7 mouse cellular contexts compared by ENCODE assay signal in the genomic region with DNA sequence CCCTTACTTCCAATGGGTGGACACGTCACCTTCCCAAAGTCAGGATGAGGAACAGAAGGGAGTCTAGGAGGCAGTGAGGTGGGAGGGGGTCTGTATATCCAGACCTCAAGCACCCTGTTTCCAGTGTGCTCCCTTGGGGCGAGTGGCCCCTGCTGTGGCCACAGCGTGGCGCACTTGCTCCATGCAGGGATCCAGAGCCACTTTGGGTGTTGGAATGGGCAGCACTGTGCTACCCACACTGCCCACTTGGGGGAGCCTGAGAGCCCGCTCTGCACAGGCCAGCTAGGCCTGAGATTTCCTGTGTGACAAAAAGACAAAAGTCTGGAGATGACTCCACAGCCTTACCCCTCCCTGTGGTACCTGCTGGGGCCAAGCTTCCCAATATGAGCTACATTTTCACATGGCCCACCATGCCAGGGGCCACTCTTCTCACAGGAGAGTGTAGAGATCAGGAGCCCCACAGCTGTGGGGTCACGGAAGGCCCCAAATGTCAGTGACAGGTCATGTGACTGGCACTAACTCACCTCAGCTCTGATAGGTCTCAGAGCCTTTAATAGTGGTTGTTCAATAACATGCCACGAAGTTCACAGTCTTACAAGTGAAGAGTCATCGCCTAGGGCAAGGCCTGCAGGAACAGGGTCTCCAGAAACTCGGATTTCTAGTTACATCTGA. TPM values are rescaled to one million over a fixed set of nuclear protein-coding genes. Genes with fewer than 3 reads are reported as not detected.
DNase-seq lines count a peak whose midpoint lies in the region; ATAC-seq and TF ChIP-seq lines count a peak whose summit lies in the region.

No protein-coding gene starts in this region.

- no peaks in the 10 kb centered on the region for H3K4me1 ChIP-seq in embryonic facial prominence, embryonic 11.5 days (ENCODE audit: control insufficient read depth, insufficient read depth, low read length)
- no peaks in the 10 kb centered on the region for H3K4me1 ChIP-seq in kidney, adult 2 months (ENCODE audit: control insufficient read depth, insufficient read depth, low read length)
- no peaks in the 10 kb centered on the region for H3K4me1 ChIP-seq in limb, embryonic 11.5 days (ENCODE audit: control insufficient read depth, insufficient read depth, low read length)
- no peaks in the 10 kb centered on the region for H3K4me1 ChIP-seq in midbrain, embryonic 15.5 days

- H3K4me2 ChIP-seq in embryonic facial prominence, embryonic 11.5 days (ENCODE audit: low read depth, low read length) = no peak overlapping the region
- no peak overlapping the region for H3K4me2 ChIP-seq in limb, embryonic 11.5 days (ENCODE audit: low read depth, severe bottlenecking)
- H3K4me2 ChIP-seq in midbrain, embryonic 15.5 days = no peak overlapping the region

- ATAC-seq in embryonic facial prominence, embryonic 11.5 days (replicated peaks; ENCODE audit: insufficient number of reproducible peaks, low FRiP score, low TSS enrichment, low read depth) = peak; percentile 66
- peak; percentile 75; the same call in 1 of the 2 replicates for ATAC-seq in limb, embryonic 11.5 days (ENCODE audit: insufficient number of reproducible peaks, low FRiP score, low TSS enrichment, low read depth)
- ATAC-seq in midbrain, embryonic 15.5 days (replicated peaks) = peak; percentile 86

- no peak for TF ChIP-seq POLR2A in kidney, adult 2 months (IDR thresholded peaks at IDR 0.05; ENCODE audit: low read depth, low read length)

- H3K27me3 ChIP-seq in embryonic facial prominence, embryonic 11.5 days (ENCODE audit: control insufficient read depth, insufficient read depth, low read length) = no peaks in the 10 kb centered on the region; the same call in 1 of the 2 replicates
- H3K27me3 ChIP-seq in kidney, adult 2 months (replicated peaks; ENCODE audit: control insufficient read depth, insufficient read depth, low read length) = no peaks in the 10 kb centered on the region
- peaks cover 14% of the 10 kb centered on the region; the same call in 1 of the 2 replicates for H3K27me3 ChIP-seq in limb, embryonic 11.5 days (ENCODE audit: control insufficient read depth, insufficient read depth, low read length)
- peaks cover 10% of the 10 kb centered on the region for H3K27me3 ChIP-seq in midbrain, embryonic 15.5 days (replicated peaks)

- no peaks in the 10 kb centered on the region for H3K9me3 ChIP-seq in embryonic facial prominence, embryonic 11.5 days (replicated peaks; ENCODE audit: control insufficient read depth, low read length)
- no peaks in the 10 kb centered on the region for H3K9me3 ChIP-seq in limb, embryonic 11.5 days (ENCODE audit: control insufficient read depth, low read length)
- no peaks in the 10 kb centered on the region for H3K9me3 ChIP-seq in midbrain, embryonic 15.5 days

- 34% methylated on average over 9 of the region's 9 CpGs for WGBS in embryonic facial prominence, embryonic 11.5 days
- WGBS in kidney, adult 2 months = 35% methylated on average over 9 of the region's 9 CpGs
- WGBS in limb, embryonic 11.5 days = 35% methylated on average over 9 of the region's 9 CpGs
- 35% methylated on average over 9 of the region's 9 CpGs for WGBS in midbrain, embryonic 15.5 days

- TF ChIP-seq CTCF in kidney, adult 2 months (conservative IDR thresholded peaks at IDR 0.05; ENCODE audit: insufficient read depth, insufficient read length, low read depth, low read length) = peak; percentile 100

- H3K4me3 ChIP-seq in embryonic facial prominence, embryonic 11.5 days (ENCODE audit: low read depth, low read length) = no peak overlapping the region
- H3K4me3 ChIP-seq in kidney, adult 2 months (ENCODE audit: insufficient read depth, low read depth, low read length) = no peak overlapping the region
- no peak overlapping the region for H3K4me3 ChIP-seq in limb, embryonic 11.5 days (ENCODE audit: low read depth, low read length)
- no peak overlapping the region for H3K4me3 ChIP-seq in midbrain, embryonic 15.5 days

- no peak overlapping the region for H3K27ac ChIP-seq in embryonic facial prominence, embryonic 11.5 days (replicated peaks; ENCODE audit: low read depth, low read length)
- H3K27ac ChIP-seq in kidney, adult 2 months (ENCODE audit: insufficient read depth, low read depth, low read length) = no peak overlapping the region
- no peak overlapping the region for H3K27ac ChIP-seq in limb, embryonic 11.5 days (replicated peaks; ENCODE audit: low read depth, low read length)
- no peak overlapping the region for H3K27ac ChIP-seq in midbrain, embryonic 15.5 days

- no peaks in the 10 kb centered on the region for H3K36me3 ChIP-seq in embryonic facial prominence, embryonic 11.5 days (replicated peaks; ENCODE audit: control insufficient read depth, insufficient read depth, low read depth, low read length)
- no peaks in the 10 kb centered on the region for H3K36me3 ChIP-seq in kidney, adult 2 months (ENCODE audit: control insufficient read depth, insufficient read depth, low read length)
- H3K36me3 ChIP-seq in limb, embryonic 11.5 days (ENCODE audit: control insufficient read depth, insufficient read depth, low read length) = 0 out of 2 replicates have a peak, but pooled peaks cover under 1% of the 10 kb centered on the region
- no peaks in the 10 kb centered on the region for H3K36me3 ChIP-seq in midbrain, embryonic 15.5 days (replicated peaks)

- H3K9ac ChIP-seq in embryonic facial prominence, embryonic 11.5 days (replicated peaks; ENCODE audit: low read length) = no peak overlapping the region
- no peak overlapping the region for H3K9ac ChIP-seq in limb, embryonic 11.5 days (ENCODE audit: low read length)
- no peak overlapping the region for H3K9ac ChIP-seq in midbrain, embryonic 15.5 days

- DNase-seq in adrenal gland, postnatal 14 days = peak; percentile 96
- DNase-seq in embryonic facial prominence, embryonic 11.5 days (ENCODE audit: low spot score) = peak; percentile 92
- DNase-seq in heart, adult 18-20 months = peak; percentile 87 to 94
- peak; percentile 94 for DNase-seq in kidney, adult 2 months
- peak; percentile 97 for DNase-seq in limb, embryonic 11.5 days (ENCODE audit: low spot score)
- peak; percentile 69 to 90 for DNase-seq in spleen, adult 18-20 months

RNA-seq across cellular contexts. Expression of a gene that starts 20.1 kb away (rescaled TPM):
- 27.4 and 31.2 TPM in 2 replicates for total RNA-seq in adrenal gland, postnatal 14 days (2021)
- 23.5 and 25.4 TPM in 2 replicates for polyA plus RNA-seq in embryonic facial prominence, embryonic 11.5 days (2014; fragmentation: Nextera tagmentation; extraction: Ambion mirVana)
- 10 to 100 TPM; 57.1 to 58.1 TPM for total RNA-seq in heart, adult 18-20 months (2021)
- 16.4 and 17.0 TPM in 2 replicates for polyA plus RNA-seq in kidney, adult 2 months (2012; rRNA removed)
- polyA plus RNA-seq in limb, embryonic 11.5 days (2014; fragmentation: Nextera tagmentation; extraction: Ambion mirVana) = 26.5 and 34.7 TPM in 2 replicates
- polyA plus RNA-seq in midbrain, embryonic 15.5 days (2015; fragmentation: Nextera tagmentation; extraction: Ambion mirVana) = 26.0 and 29.8 TPM in 2 replicates

RNA-seq across cellular contexts. Expression of a gene that starts 27.5 kb away (rescaled TPM):
- 943 and 1,009 TPM in 2 replicates for total RNA-seq in adrenal gland, postnatal 14 days (2021)
- polyA plus RNA-seq in embryonic facial prominence, embryonic 11.5 days (2014; fragmentation: Nextera tagmentation; extraction: Ambion mirVana) = 466 and 508 TPM in 2 replicates
- 1,000 to 10,000 TPM; 1,929 to 2,019 TPM for total RNA-seq in heart, adult 18-20 months (2021)
- polyA plus RNA-seq in kidney, adult 2 months (2012; rRNA removed) = 1,573 and 1,885 TPM in 2 replicates
- 542 and 551 TPM in 2 replicates for polyA plus RNA-seq in limb, embryonic 11.5 days (2014; fragmentation: Nextera tagmentation; extraction: Ambion mirVana)
- polyA plus RNA-seq in midbrain, embryonic 15.5 days (2015; fragmentation: Nextera tagmentation; extraction: Ambion mirVana) = 601 and 626 TPM in 2 replicates

RNA-seq across cellular contexts. Expression of a gene that starts 30.1 kb away (rescaled TPM):
- total RNA-seq in adrenal gland, postnatal 14 days (2021) = not detected in 2 replicates
- not detected in 2 replicates for polyA plus RNA-seq in embryonic facial prominence, embryonic 11.5 days (2014; fragmentation: Nextera tagmentation; extraction: Ambion mirVana)
- total RNA-seq in heart, adult 18-20 months (2021) = not detected
- polyA plus RNA-seq in kidney, adult 2 months (2012; rRNA removed) = not detected in 2 replicates
- not detected in 2 replicates for polyA plus RNA-seq in limb, embryonic 11.5 days (2014; fragmentation: Nextera tagmentation; extraction: Ambion mirVana)
- not detected in 2 replicates for polyA plus RNA-seq in midbrain, embryonic 15.5 days (2015; fragmentation: Nextera tagmentation; extraction: Ambion mirVana)

RNA-seq across cellular contexts. Expression of a gene that starts 37.1 kb away (rescaled TPM):
- 3.4 and 5.2 TPM in 2 replicates for total RNA-seq in adrenal gland, postnatal 14 days (2021)
- polyA plus RNA-seq in embryonic facial prominence, embryonic 11.5 days (2014; fragmentation: Nextera tagmentation; extraction: Ambion mirVana) = 0.17 and 0.24 TPM in 2 replicates
- total RNA-seq in heart, adult 18-20 months (2021) = 10 to 100 TPM in 1 of 2 experiments, 1 to 10 TPM in 1; 9.4 to 10.2 TPM
- 5.3 and 6.8 TPM in 2 replicates for polyA plus RNA-seq in kidney, adult 2 months (2012; rRNA removed)
- 0.24 and 0.33 TPM in 2 replicates for polyA plus RNA-seq in limb, embryonic 11.5 days (2014; fragmentation: Nextera tagmentation; extraction: Ambion mirVana)
- polyA plus RNA-seq in midbrain, embryonic 15.5 days (2015; fragmentation: Nextera tagmentation; extraction: Ambion mirVana) = 0.19 and 0.30 TPM in 2 replicates
